ENCODE assay signal across 8 mouse cellular contexts in the genomic region with DNA sequence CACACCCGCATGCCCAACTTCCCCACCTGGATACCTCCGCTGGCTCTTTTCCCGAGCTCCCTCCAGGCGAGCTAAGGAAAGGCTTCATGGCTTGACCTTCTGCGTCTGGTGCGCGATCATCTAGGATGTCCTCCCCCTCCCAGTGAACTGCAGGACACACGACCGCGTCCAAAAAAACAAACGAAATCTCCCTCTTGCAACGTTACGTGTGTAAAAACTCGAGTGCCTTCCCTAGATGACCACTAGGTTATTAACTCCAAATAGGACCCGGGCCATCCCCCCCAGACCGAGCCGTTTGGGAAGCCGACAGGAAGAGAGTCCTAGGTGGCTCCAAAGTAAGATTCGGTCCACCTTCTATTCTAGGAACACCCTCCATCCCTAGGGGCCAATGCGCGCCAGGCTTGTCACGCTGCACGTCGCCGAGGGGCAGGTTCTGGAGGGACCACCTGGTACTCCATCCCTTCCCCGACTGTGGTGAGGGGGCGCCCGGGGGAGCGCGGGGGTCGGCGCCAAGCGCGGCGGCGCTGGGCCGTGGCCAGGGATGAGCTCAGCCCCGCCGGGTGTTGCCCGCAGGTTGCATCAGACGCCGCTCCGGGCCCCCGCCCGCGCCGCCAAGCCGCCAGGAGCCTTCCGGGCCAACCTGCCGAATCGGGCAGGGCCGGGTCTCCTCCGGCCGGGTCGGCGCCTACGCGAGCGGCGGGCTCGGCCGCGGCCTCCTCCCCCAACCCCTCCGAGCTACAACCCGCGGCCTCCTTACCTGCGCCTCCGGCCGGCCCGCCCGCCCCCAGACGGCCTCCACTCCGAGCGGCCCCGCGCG. TPM values are rescaled to one million over a fixed set of nuclear protein-coding genes. Genes with fewer than 3 reads are reported as not detected.
A peak's percentile ranks its signal among the peaks of the same experiment; 100 is the strongest.
DNase-seq lines count a peak whose midpoint lies in the region; ATAC-seq and TF ChIP-seq lines count a peak whose summit lies in the region.

No protein-coding gene starts in this region.

- TF ChIP-seq POLR2A in ES-Bruce4 (IDR thresholded peaks at IDR 0.05; ENCODE audit: insufficient read depth, low read length) = no peak
- TF ChIP-seq POLR2A in heart, adult 2 months (IDR thresholded peaks at IDR 0.05; ENCODE audit: insufficient read depth, low read depth, low read length) = no peak
- no peak for TF ChIP-seq POLR2A in liver, adult 2 months (IDR thresholded peaks at IDR 0.05; ENCODE audit: extremely low read depth, insufficient read depth, low read length)

- H3K9me3 ChIP-seq in ES-Bruce4 (replicated peaks; ENCODE audit: control insufficient read depth, insufficient read depth, low read length, poor library complexity, severe bottlenecking) = no peaks in the 10 kb centered on the region
- H3K9me3 ChIP-seq in embryonic facial prominence, embryonic 12.5 days = no peaks in the 10 kb centered on the region
- H3K9me3 ChIP-seq in kidney, embryonic 16.5 days (ENCODE audit: low read length) = no peaks in the 10 kb centered on the region

- WGBS in embryonic facial prominence, embryonic 12.5 days = under 1% methylated on average over 72 of the region's 77 CpGs
- WGBS in heart, adult 2 months = under 1% methylated on average over 73 of the region's 77 CpGs
- WGBS in kidney, embryonic 16.5 days = under 1% methylated on average over 73 of the region's 77 CpGs
- under 1% methylated on average over 68 of the region's 77 CpGs for WGBS in liver, adult 2 months

- TF ChIP-seq EP300 in ES-Bruce4 (IDR thresholded peaks at IDR 0.05; ENCODE audit: insufficient read depth, low read depth, low read length) = no peak
- no peak for TF ChIP-seq EP300 in heart, adult 2 months (IDR thresholded peaks at IDR 0.05; ENCODE audit: insufficient read depth, low read depth, low read length)

- H3K36me3 ChIP-seq in ES-Bruce4 (ENCODE audit: control insufficient read depth, insufficient read depth, low read length, poor library complexity, severe bottlenecking) = no peaks in the 10 kb centered on the region; the same call in 1 of the 2 replicates
- 0 out of 2 replicates have a peak, but pooled peaks cover 1% of the 10 kb centered on the region for H3K36me3 ChIP-seq in embryonic facial prominence, embryonic 12.5 days
- H3K36me3 ChIP-seq in heart, adult 2 months (ENCODE audit: control insufficient read depth, insufficient read depth, low read length) = peaks cover 17% of the 10 kb centered on the region
- H3K36me3 ChIP-seq in kidney, embryonic 16.5 days (ENCODE audit: insufficient read depth, low read length) = no peaks in the 10 kb centered on the region
- peaks cover 3% of the 10 kb centered on the region for H3K36me3 ChIP-seq in liver, adult 2 months (ENCODE audit: control insufficient read depth, insufficient read depth, low read length)

- TF ChIP-seq CTCF in ES-Bruce4 (IDR thresholded peaks at IDR 0.05; ENCODE audit: low read depth, low read length) = no peak
- peak; percentile 25; the same call in 1 of the 2 replicates for TF ChIP-seq CTCF in heart, adult 2 months (IDR thresholded peaks at IDR 0.05)
- no peak for TF ChIP-seq CTCF in liver, adult 2 months (IDR thresholded peaks at IDR 0.05; ENCODE audit: low read depth, low read length)

- H3K4me2 ChIP-seq in embryonic facial prominence, embryonic 12.5 days (replicated peaks) = peak overlapping the region; percentile 89
- H3K4me2 ChIP-seq in kidney, embryonic 16.5 days (replicated peaks; ENCODE audit: low read depth, low read length) = peak overlapping the region; percentile 90

- intact Hi-C loops in heart, adult 2 months (cut with DNase I) = loop anchor here (1.0 kb wide), 2 partner anchors 24 to 62 kb away; no protein-coding TSS in a partner anchor

- ATAC-seq in embryonic facial prominence, embryonic 12.5 days (ENCODE audit: insufficient number of reproducible peaks, insufficient read depth, low FRiP score, low TSS enrichment) = peak; percentile 82
- peak; percentile 91 for ATAC-seq in kidney, embryonic 16.5 days (ENCODE audit: low FRiP score, low TSS enrichment)
- ATAC-seq in monocyte, adult 5-6 weeks (replicated peaks; ENCODE audit: insufficient number of reproducible peaks, low FRiP score, low TSS enrichment, poor library complexity, severe bottlenecking) = 0 out of 2 replicates have a peak, but pooled peaks have one; percentile 4

- no peaks in the 10 kb centered on the region; the same call in 1 of the 2 replicates for H3K79me2 ChIP-seq in heart, adult 2 months (replicated peaks; ENCODE audit: control insufficient read depth, insufficient read depth, low read length)
- peaks cover 34% of the 10 kb centered on the region; the same call in 1 of the 2 replicates for H3K79me2 ChIP-seq in liver, adult 2 months (ENCODE audit: control insufficient read depth, insufficient read depth, low read length)

- H3K4me3 ChIP-seq in ES-Bruce4 (ENCODE audit: low read depth, low read length) = peak overlapping the region; percentile 99
- H3K4me3 ChIP-seq in embryonic facial prominence, embryonic 12.5 days = peak overlapping the region; percentile 98
- peak overlapping the region; percentile 91 for H3K4me3 ChIP-seq in heart, adult 2 months
- peak overlapping the region; percentile 99 for H3K4me3 ChIP-seq in kidney, embryonic 16.5 days (ENCODE audit: low read length)
- H3K4me3 ChIP-seq in liver, adult 2 months (ENCODE audit: insufficient read depth, low read depth, low read length) = peak overlapping the region; percentile 98

- DNase-seq in adrenal gland, postnatal 25 days = peak; percentile 70
- DNase-seq in heart, adult 2 months = no peak
- DNase-seq in liver, adult 2 months (ENCODE audit: extremely low read depth, low read depth, low spot score) = peak; percentile 53
- DNase-seq in yolk sac, embryonic 10.5 days (ENCODE audit: low spot score) = peak; percentile 53

- H3K27ac ChIP-seq in ES-Bruce4 (ENCODE audit: insufficient read depth, low read length) = peak overlapping the region; percentile 45; the same call in 1 of the 2 replicates
- peak overlapping the region; percentile 88 for H3K27ac ChIP-seq in embryonic facial prominence, embryonic 12.5 days
- peak overlapping the region; percentile 96 for H3K27ac ChIP-seq in heart, adult 2 months
- peak overlapping the region; percentile 86 for H3K27ac ChIP-seq in kidney, embryonic 16.5 days (ENCODE audit: low read length)
- peak overlapping the region; percentile 89 for H3K27ac ChIP-seq in liver, adult 2 months (replicated peaks; ENCODE audit: insufficient read depth, low read depth, low read length)

- H3K9ac ChIP-seq in ES-Bruce4 (ENCODE audit: low read depth, poor library complexity, severe bottlenecking) = peak overlapping the region; percentile 92
- peak overlapping the region; percentile 98 for H3K9ac ChIP-seq in embryonic facial prominence, embryonic 12.5 days
- peak overlapping the region; percentile 95 for H3K9ac ChIP-seq in heart, adult 2 months (ENCODE audit: low read depth, low read length)
- H3K9ac ChIP-seq in kidney, embryonic 16.5 days (replicated peaks; ENCODE audit: low read length) = peak overlapping the region; percentile 93
- peak overlapping the region; percentile 97 for H3K9ac ChIP-seq in liver, adult 2 months (ENCODE audit: low read depth, low read length)

- H3K27me3 ChIP-seq in ES-Bruce4 (ENCODE audit: control insufficient read depth, insufficient read depth, low read length, poor library complexity, severe bottlenecking) = no peaks in the 10 kb centered on the region
- H3K27me3 ChIP-seq in embryonic facial prominence, embryonic 12.5 days = no peaks in the 10 kb centered on the region
- no peaks in the 10 kb centered on the region for H3K27me3 ChIP-seq in heart, adult 2 months (ENCODE audit: control insufficient read depth, insufficient read depth, low read length)
- H3K27me3 ChIP-seq in kidney, embryonic 16.5 days (ENCODE audit: insufficient read depth, low read length) = no peaks in the 10 kb centered on the region
- no peaks in the 10 kb centered on the region for H3K27me3 ChIP-seq in liver, adult 2 months (ENCODE audit: control insufficient read depth, insufficient read depth, low read length)

- peaks cover 1% of the 10 kb centered on the region for H3K4me1 ChIP-seq in ES-Bruce4 (ENCODE audit: control insufficient read depth, insufficient read depth, low read length)
- peaks cover 17% of the 10 kb centered on the region for H3K4me1 ChIP-seq in embryonic facial prominence, embryonic 12.5 days
- H3K4me1 ChIP-seq in heart, adult 2 months (ENCODE audit: control insufficient read depth, insufficient read depth, low read length) = peaks cover 6% of the 10 kb centered on the region
- H3K4me1 ChIP-seq in kidney, embryonic 16.5 days (ENCODE audit: insufficient read depth, low read length) = peaks cover 25% of the 10 kb centered on the region
- peaks cover 21% of the 10 kb centered on the region for H3K4me1 ChIP-seq in liver, adult 2 months (ENCODE audit: control insufficient read depth, insufficient read depth, low read length)

RNA-seq across cellular contexts. Expression of a gene that starts 0.5 kb away (rescaled TPM):
- polyA plus RNA-seq in ES-Bruce4 (2011; ENCODE audit: insufficient read depth, insufficient read length, low read depth, missing spikeins) = 31.9 and 33.0 TPM in 2 replicates
- 48.3 and 52.5 TPM in 2 replicates for total RNA-seq in adrenal gland, postnatal 25 days (2021)
- polyA plus RNA-seq in embryonic facial prominence, embryonic 12.5 days (2016; fragmentation: Nextera tagmentation; extraction: Ambion mirVana) = 49.9 and 55.8 TPM in 2 replicates
- 10 to 100 TPM; 21.9 to 26.1 TPM for total RNA-seq in heart, adult 2 months (2021)
- 6.0 and 8.1 TPM in 2 replicates for polyA plus RNA-seq in heart, adult 2 months (2012; rRNA removed)
- polyA plus RNA-seq in kidney, embryonic 16.5 days (2015; fragmentation: Nextera tagmentation; extraction: Ambion mirVana) = 31.9 and 33.3 TPM in 2 replicates
- 24.9 and 26.4 TPM in 2 replicates for total RNA-seq in liver, adult 2 months (2014; rRNA removed)
- polyA plus RNA-seq in liver, adult 2 months (2012; rRNA removed) = 7.3 and 8.5 TPM in 2 replicates
- 50.2 to 83.4 TPM (median 69.0 TPM) in 3 replicates for total RNA-seq in monocyte, adult 5-6 weeks (2017)

Comparison
In these comparisons a context has a peak if more than half of its experiments do, and no peak if none do; other contexts are left out.
1. H3K27ac ChIP-seq: peak in every context shown above with its lines; median percentile 96 in heart, adult 2 months; 89 in liver, adult 2 months; 88 in embryonic facial prominence, embryonic 12.5 days; 86 in kidney, embryonic 16.5 days; 45 in ES-Bruce4.
2. DNase-seq: peak in adrenal gland, postnatal 25 days (single experiment), liver, adult 2 months (single experiment) and yolk sac, embryonic 10.5 days (single experiment); none in heart, adult 2 months (0 of 2).
3. ATAC-seq: peak in every context shown above with its lines; median percentile 91 in kidney, embryonic 16.5 days; 82 in embryonic facial prominence, embryonic 12.5 days; 4 in monocyte, adult 5-6 weeks.
4. Peak in every context shown above with its lines, with median percentiles within 50 percentile points of each other: H3K4me3 ChIP-seq and H3K9ac ChIP-seq.